Comparison of ENCODE assay signal across 7 mouse cellular contexts in the genomic region with DNA sequence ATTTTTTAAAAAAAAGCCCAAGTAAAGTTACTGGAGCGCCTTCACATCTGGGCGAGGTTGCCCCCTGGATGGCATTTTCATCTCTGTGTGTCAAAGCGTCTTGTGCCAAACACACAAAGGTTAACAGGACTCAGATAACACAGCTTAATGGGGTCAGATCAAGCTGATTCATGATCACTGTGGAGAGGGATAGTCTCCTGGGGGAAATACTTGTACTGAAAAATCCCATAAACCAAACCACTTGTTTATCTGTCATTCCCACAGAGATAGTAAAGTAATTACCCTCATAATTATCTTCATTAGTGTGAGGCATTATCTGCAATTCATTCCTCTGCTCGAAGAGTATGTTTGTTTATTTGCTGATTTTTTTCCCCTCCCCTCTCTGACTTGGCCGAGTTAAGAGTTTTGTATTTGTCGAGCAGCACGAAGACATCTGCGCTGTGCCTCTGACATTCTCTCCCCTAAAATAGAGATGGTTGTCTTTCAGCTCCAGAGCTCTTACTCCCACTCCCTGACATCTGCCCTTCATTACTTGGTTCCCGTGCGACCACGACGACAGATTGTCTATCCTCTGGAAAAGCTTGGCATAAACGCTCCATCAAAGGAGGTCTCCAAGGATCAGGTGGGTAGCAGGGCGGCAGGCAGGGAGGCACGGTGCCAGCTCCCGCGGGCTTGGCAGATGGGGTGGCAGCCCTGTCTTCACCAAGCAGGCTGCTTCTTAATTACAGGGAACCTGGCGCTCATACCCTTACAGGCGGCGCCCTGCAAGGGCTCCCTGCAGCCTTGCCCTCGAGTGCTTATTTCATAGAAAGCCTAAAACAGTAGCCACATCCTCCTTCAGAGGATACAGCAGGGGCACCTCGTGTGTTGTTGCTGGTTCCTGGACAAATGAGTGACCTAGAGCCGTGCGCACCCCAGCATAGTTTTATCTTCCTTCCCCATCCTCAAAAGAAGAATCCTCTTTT.
DNase-seq lines count a peak whose midpoint lies in the region; ATAC-seq and TF ChIP-seq lines count a peak whose summit lies in the region.

No protein-coding gene starts in this region.

- H3K4me1 ChIP-seq in cortical plate, adult 2 months (ENCODE audit: control insufficient read depth, insufficient read depth, low read length): peaks cover 3% of the 10 kb centered on the region; the same call in 1 of the 2 replicates
- no peaks in the 10 kb centered on the region for H3K4me1 ChIP-seq in kidney, postnatal 0 days (replicated peaks; ENCODE audit: insufficient read depth, low read length)
- peaks cover 7% of the 10 kb centered on the region; the same call in 1 of the 2 replicates for H3K4me1 ChIP-seq in midbrain, embryonic 11.5 days (ENCODE audit: control insufficient read depth, insufficient read depth, low read length)

- 0 out of 2 replicates have a peak overlapping the region, but pooled peaks have one; percentile 2 for H3K4me3 ChIP-seq in cortical plate, adult 2 months (ENCODE audit: insufficient read depth, low read length)
- H3K4me3 ChIP-seq in kidney, postnatal 0 days (replicated peaks; ENCODE audit: low read depth, low read length): no peak overlapping the region
- H3K4me3 ChIP-seq in midbrain, embryonic 11.5 days (ENCODE audit: low read depth, low read length): no peak overlapping the region

- ATAC-seq in kidney, postnatal 0 days (replicated peaks; ENCODE audit: low FRiP score, low read depth): no peak
- ATAC-seq in midbrain, embryonic 11.5 days (ENCODE audit: low FRiP score): no peak

- no peak overlapping the region for H3K27ac ChIP-seq in cortical plate, adult 2 months (ENCODE audit: insufficient read depth, low read length)
- no peak overlapping the region for H3K27ac ChIP-seq in kidney, postnatal 0 days
- H3K27ac ChIP-seq in midbrain, embryonic 11.5 days (ENCODE audit: low read depth, low read length): no peak overlapping the region

- TF ChIP-seq CTCF in cortical plate, adult 2 months (IDR thresholded peaks at IDR 0.05; ENCODE audit: extremely low read depth, insufficient read depth, low read length): no peak
- no peak for TF ChIP-seq CTCF in kidney, postnatal 0 days (IDR thresholded peaks at IDR 0.05; ENCODE audit: low read depth)

- peak; percentile 5 for DNase-seq in ovary, postnatal 36 days (ENCODE audit: low spot score)
- no peak for DNase-seq in ovary, postnatal 10 days (ENCODE audit: low spot score)
- peak; percentile 37 for DNase-seq in kidney, postnatal 0 days (ENCODE audit: low spot score)
- DNase-seq in midbrain, embryonic 11.5 days (ENCODE audit: low spot score, missing footprints): peak; percentile 77
- no peak for DNase-seq in natural killer cell, adult 2 months (ENCODE audit: low spot score in 2 of 2)
- DNase-seq in spleen, postnatal 14 days (ENCODE audit: low spot score in 2 of 2): no peak

- no peak overlapping the region for H3K9ac ChIP-seq in kidney, postnatal 0 days (ENCODE audit: low read depth, low read length)
- H3K9ac ChIP-seq in midbrain, embryonic 11.5 days (ENCODE audit: low read length): no peak overlapping the region

- H3K4me2 ChIP-seq in kidney, postnatal 0 days (ENCODE audit: low read length): peak overlapping the region; percentile 23; the same call in 1 of the 2 replicates
- no peak overlapping the region for H3K4me2 ChIP-seq in midbrain, embryonic 11.5 days

- WGBS in kidney, postnatal 0 days: 22% methylated on average over 24 of the region's 24 CpGs
- whole genome bisulfite sequencing in midbrain, embryonic 11.5 days: 65% methylated on average over 24 of the region's 24 CpGs

- H3K27me3 ChIP-seq in kidney, postnatal 0 days (ENCODE audit: insufficient read depth, low read length): no peaks in the 10 kb centered on the region
- H3K27me3 ChIP-seq in midbrain, embryonic 11.5 days (ENCODE audit: control insufficient read depth, insufficient read depth, low read length): no peaks in the 10 kb centered on the region

- TF ChIP-seq POLR2A in cortical plate, adult 2 months (IDR thresholded peaks at IDR 0.05; ENCODE audit: extremely low read depth, insufficient read depth, low read length): no peak

- H3K36me3 ChIP-seq in kidney, postnatal 0 days (ENCODE audit: insufficient read depth, low read length): no peaks in the 10 kb centered on the region
- H3K36me3 ChIP-seq in midbrain, embryonic 11.5 days (ENCODE audit: control insufficient read depth, insufficient read depth, low read length): no peaks in the 10 kb centered on the region

- H3K9me3 ChIP-seq in kidney, postnatal 0 days (replicated peaks; ENCODE audit: low read length): no peaks in the 10 kb centered on the region
- no peaks in the 10 kb centered on the region for H3K9me3 ChIP-seq in midbrain, embryonic 11.5 days (ENCODE audit: control insufficient read depth, low read length)

Comparison
In these comparisons a context has a peak if more than half of its experiments do, and no peak if none do; other contexts are left out.
1. DNase-seq: peak in ovary, postnatal 36 days (single experiment), kidney, postnatal 0 days (single experiment) and midbrain, embryonic 11.5 days (single experiment); none in ovary, postnatal 10 days (single experiment), natural killer cell, adult 2 months (0 of 2) and spleen, postnatal 14 days (0 of 2).